Mouse (Mus musculus): ENCODE measurements at regions not wholly inside any gene's neighbourhood (a gene's known extent, or its start where the extent isn't known, plus 50 kb on each side); places are given as distances from the start of the nearest gene placed in this dataset.

DNA sequence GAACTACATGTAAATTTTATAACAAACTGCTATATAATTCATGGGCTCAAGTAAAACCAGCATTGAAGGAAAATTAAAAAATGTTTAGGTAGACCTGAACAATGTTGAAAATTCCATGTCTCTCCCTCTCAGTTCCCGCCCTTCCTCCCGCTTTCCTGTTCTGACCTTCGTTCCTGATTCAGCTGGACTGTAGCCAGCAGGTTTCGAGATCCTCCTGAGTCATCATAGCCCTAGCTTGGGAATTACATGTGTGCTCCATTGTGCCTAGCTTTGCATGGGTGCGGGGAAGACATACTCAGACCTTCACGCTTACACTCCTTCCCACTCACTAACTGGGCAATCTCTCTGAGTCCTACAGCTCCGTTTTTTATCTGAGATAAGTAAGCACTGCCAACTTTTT is 60.3 kb upstream of the Acan start:
- TF ChIP-seq CTCF (conservative IDR thresholded peaks at IDR 0.05; ENCODE audit: insufficient read depth, insufficient read length, low read depth, low read length) (no peak), POLR2A (IDR thresholded peaks at IDR 0.05; ENCODE audit: low read depth, low read length) (no peak)

Data from kidney, adult 2 months (tissue).